Mouse (Mus musculus) midbrain, embryonic 16.5 days (tissue): ENCODE measurements around the gene Rcan3. TPM values are rescaled to one million over a fixed set of nuclear protein-coding genes. Genes with fewer than 3 reads are reported as not detected.

ENCODE experiments used
- ATAC-seq: fragments of 200-750 bp; cut with Nextera tagmentation; 2 replicates; pipeline ENCODE4 v1.8.0; 2017; ENCODE audit warnings: moderate TSS enrichment
- H3K27ac ChIP-seq: fragments of 300-500 bp; sonication (generic); 2 replicates; pipeline ENCODE4 v1.5.1; 2014; ENCODE audit warnings: mild to moderate bottlenecking, low read length, mixed read lengths
- H3K27me3 ChIP-seq: fragments of 300-500 bp; sonication (generic); 2 replicates; pipeline ENCODE4 v1.6.1; 2014; ENCODE audit warnings: low read depth, low read length, mixed read lengths; ENCODE audit not compliant: control insufficient read depth, insufficient read depth
- H3K36me3 ChIP-seq: fragments of 300-500 bp; sonication (generic); 2 replicates; pipeline ENCODE4 v1.6.1; 2014; ENCODE audit warnings: mild to moderate bottlenecking, low read length, moderate library complexity, mixed read lengths; ENCODE audit not compliant: control insufficient read depth, insufficient read depth
- H3K4me1 ChIP-seq: fragments of 300-500 bp; sonication (generic); 2 replicates; pipeline ENCODE4 v1.6.1; 2014; ENCODE audit warnings: mild to moderate bottlenecking, low read length, mixed read lengths; ENCODE audit not compliant: control insufficient read depth, insufficient read depth
- H3K4me2 ChIP-seq: fragments of 300-500 bp; sonication (generic); 2 replicates; pipeline ENCODE4 v1.6.1; 2014; ENCODE audit warnings: mild to moderate bottlenecking, low read length, mixed read lengths
- H3K4me3 ChIP-seq: fragments of 300-500 bp; sonication (generic); 2 replicates; pipeline ENCODE4 v1.5.1; 2014; ENCODE audit warnings: low read depth, mild to moderate bottlenecking, low read length, moderate library complexity, mixed read lengths
- H3K9ac ChIP-seq: fragments of 300-500 bp; sonication (generic); 2 replicates; pipeline ENCODE4 v1.6.1; 2014; ENCODE audit warnings: low read depth, low read length, mixed read lengths
- H3K9me3 ChIP-seq: fragments of 300-500 bp; sonication (generic); replicated peaks from 2 replicates; pipeline ENCODE4 v1.6.1; 2014; ENCODE audit warnings: mild to moderate bottlenecking, low read length, mixed read lengths; ENCODE audit not compliant: control insufficient read depth, poor library complexity, severe bottlenecking
- WGBS: fragments of 180-500 bp; shearing (Covaris S2); extraction: QIAGEN DNeasy Blood & Tissue Kit; methylation state at CpG from one replicate; pipeline ENCODE4 v1.1.7; 2014; 5-methylcytosine and 5-hydroxymethylcytosine counted together
- polyA plus RNA-seq: library from polyadenylated mRNA; unstranded; fragments of >200 nt; fragmentation: Nextera tagmentation; extraction: Ambion mirVana; gene quantifications from 2 replicates; pipeline ENCODE4 v1.2.1, GENCODE M21; 2015

Gene Rcan3
- polyA plus RNA-seq, 1 experiment from 2014 or later = 59.1 TPM

GRCm38 (mm10) chr4:135439904-135440522 is 6.4 kb upstream of the Rcan3 start:
- 64% methylated on average over 9 of the region's 9 CpGs for WGBS
- H3K27me3 ChIP-seq = no peaks in the 10 kb centered on the region

DNA sequence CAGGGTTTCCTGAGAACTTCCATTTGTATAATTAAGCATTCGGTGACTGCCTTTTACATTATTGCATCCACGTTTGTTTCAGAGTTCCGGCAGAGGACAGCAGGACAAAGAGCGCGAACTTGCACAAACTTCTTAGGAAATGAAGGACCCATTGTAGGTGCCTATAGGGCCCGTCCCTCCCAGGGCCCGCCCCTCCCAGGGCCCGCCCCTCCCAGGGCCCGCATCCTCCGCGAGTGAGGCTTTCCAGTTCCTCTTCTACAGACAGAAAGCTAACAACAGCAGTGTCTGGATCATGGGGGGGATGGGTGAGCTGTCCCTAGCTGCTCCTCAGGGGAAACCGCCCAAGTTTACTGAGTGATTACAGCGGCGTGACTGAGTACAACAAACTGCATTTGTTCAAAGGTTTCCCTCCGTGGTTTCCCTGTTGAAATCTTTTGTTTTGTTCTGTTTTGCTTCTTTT is 5.6 kb upstream of the Rcan3 start:
- Histone ChIP-seq H3K36me3 (no peaks in the 10 kb centered on the region), H3K9ac (no peak overlapping the region)
- WGBS = 4% methylated on average over 15 of the region's 15 CpGs

More at GRCm38 (mm10) chr4:135439904-135440522, 6.4 kb upstream of the Rcan3 start:
- H3K9ac ChIP-seq = no peak overlapping the region
- H3K4me2 ChIP-seq = no peak overlapping the region
- no peaks in the 10 kb centered on the region for H3K36me3 ChIP-seq
- no peaks in the 10 kb centered on the region for H3K9me3 ChIP-seq
- H3K4me1 ChIP-seq = no peaks in the 10 kb centered on the region
- ATAC-seq = no peak
- H3K4me3 ChIP-seq = no peak overlapping the region
- H3K27ac ChIP-seq = no peak overlapping the region

GRCm38 (mm10) chr4:135437924-135438323 is 4.3 kb upstream of the Rcan3 start:
- Histone ChIP-seq H3K36me3 (no peaks in the 10 kb centered on the region), H3K4me3 (no peak overlapping the region), H3K4me1 (peaks cover 7% of the 10 kb centered on the region; the same call in 1 of the 2 replicates), H3K4me2 (no peak overlapping the region), H3K9ac (no peak overlapping the region), H3K27ac (no peak overlapping the region), H3K27me3 (no peaks in the 10 kb centered on the region), H3K9me3 (no peaks in the 10 kb centered on the region)
- no peak for ATAC-seq

More for the DNA sequence above, 5.6 kb upstream of the Rcan3 start:
- 0 out of 2 replicates have a peak overlapping the region, but pooled peaks have one; percentile 21 for H3K4me2 ChIP-seq
- H3K27ac ChIP-seq = no peak overlapping the region
- no peaks in the 10 kb centered on the region for H3K9me3 ChIP-seq
- ATAC-seq = no peak
- H3K27me3 ChIP-seq = no peaks in the 10 kb centered on the region
- peaks cover 6% of the 10 kb centered on the region; the same call in 1 of the 2 replicates for H3K4me1 ChIP-seq
- no peak overlapping the region for H3K4me3 ChIP-seq

DNA sequence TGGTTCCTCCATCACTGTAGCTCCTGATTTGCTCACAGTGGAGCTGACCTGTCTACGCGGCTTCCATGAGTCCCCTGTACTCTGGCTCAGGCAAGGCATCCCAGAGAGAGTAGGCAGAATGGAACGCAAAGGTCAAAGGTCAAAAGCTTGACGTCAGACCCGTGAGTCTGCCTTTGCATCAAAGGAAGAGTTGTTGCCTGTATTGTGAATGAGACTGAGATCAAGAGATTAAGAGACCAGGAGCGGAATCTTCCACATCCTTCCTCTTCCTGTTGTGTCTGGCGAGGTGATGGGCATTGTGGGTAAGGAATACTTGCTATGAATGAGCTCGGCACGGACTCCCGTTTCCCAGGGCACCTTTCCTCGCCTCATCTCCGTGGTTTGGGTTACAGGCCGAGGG is 2.6 kb upstream of the Rcan3 start:
- H3K4me2 ChIP-seq = no peak overlapping the region
- 56% methylated on average over 13 of the region's 13 CpGs for WGBS
- no peaks in the 10 kb centered on the region for H3K27me3 ChIP-seq
- ATAC-seq = no peak
- no peaks in the 10 kb centered on the region for H3K36me3 ChIP-seq
- H3K4me3 ChIP-seq = no peak overlapping the region
- no peaks in the 10 kb centered on the region for H3K9me3 ChIP-seq
- peaks cover 15% of the 10 kb centered on the region; the same call in 1 of the 2 replicates for H3K4me1 ChIP-seq
- H3K27ac ChIP-seq = no peak overlapping the region
- H3K9ac ChIP-seq = no peak overlapping the region

GRCm38 (mm10) chr4:135434395-135434789 is 739 bp upstream of the Rcan3 start:
- ATAC-seq = peak; percentile 59
- no peaks in the 10 kb centered on the region for H3K27me3 ChIP-seq
- no peaks in the 10 kb centered on the region for H3K9me3 ChIP-seq
- H3K27ac ChIP-seq = peak overlapping the region; percentile 81
- H3K9ac ChIP-seq = peak overlapping the region; percentile 86
- 20% methylated on average over 11 of the region's 11 CpGs for WGBS
- H3K4me1 ChIP-seq = peaks cover 15% of the 10 kb centered on the region; the same call in 1 of the 2 replicates
- H3K4me3 ChIP-seq = peak overlapping the region; percentile 73
- no peaks in the 10 kb centered on the region for H3K36me3 ChIP-seq
- H3K4me2 ChIP-seq = peak overlapping the region; percentile 78

DNA sequence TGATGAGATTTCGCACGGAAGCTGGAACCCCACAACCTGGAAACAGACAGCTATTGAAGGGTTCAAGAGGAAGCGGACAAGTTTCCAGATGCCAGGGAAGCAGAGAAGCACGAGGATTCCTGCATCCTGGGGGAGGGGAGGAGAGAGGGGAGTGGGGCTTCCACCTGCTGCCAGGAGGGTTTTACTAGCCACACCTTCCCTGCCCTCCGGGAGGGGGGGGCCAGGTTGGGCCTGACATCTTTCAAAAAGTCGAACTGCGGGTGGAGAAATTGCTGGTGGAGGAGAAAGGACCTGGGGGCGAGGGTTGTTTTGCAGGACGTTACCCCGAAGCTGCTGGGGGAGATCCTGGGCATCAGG is 589 bp downstream of the Rcan3 start:
- Histone ChIP-seq H3K4me1 (peaks cover 15% of the 10 kb centered on the region; the same call in 1 of the 2 replicates), H3K9me3 (no peaks in the 10 kb centered on the region), H3K36me3 (no peaks in the 10 kb centered on the region), H3K9ac (peak overlapping the region; percentile 86), H3K27me3 (no peaks in the 10 kb centered on the region), H3K27ac (peak overlapping the region; percentile 78), H3K4me3 (peak overlapping the region; percentile 73), H3K4me2 (peak overlapping the region; percentile 78)
- 4% methylated on average over 10 of the region's 10 CpGs for WGBS
- peak; percentile 9; the same call in 1 of the 2 replicates for ATAC-seq

DNA sequence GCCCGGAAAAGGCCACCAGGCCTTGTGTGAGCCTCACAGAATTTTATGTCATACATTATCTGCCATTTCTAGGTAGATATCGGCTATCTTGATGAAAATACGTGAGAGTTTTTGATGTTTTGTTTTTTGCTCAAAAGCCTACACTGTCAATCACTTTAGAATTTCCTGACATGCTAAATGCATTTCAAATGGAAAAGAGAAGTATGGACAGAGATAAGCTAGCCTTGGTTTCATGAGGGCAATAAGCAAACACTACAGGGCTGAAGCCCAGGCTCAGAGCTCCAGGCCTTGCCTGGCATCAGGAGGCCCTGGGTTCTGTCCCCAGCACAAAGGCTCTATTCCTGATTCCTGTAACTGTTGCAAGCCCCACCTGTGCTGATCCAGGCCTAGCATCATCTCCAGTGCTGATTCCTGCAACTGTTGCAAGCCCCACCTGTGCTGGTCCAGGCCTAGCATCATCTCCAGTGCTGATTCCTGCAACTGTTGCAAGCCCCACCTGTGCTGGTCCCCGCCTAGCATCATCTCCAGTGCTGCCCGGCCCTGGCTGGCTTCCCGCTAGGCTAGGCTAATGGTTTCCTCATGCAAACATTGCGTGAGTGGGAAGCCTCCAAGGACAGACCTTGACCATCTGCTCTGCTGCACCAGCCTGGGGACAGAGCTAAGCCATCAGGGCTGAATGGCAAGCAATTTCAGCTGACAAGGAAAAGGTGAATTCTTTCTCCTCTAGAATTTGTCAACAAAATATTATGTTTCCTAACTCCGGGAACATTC is 3.5 kb downstream of the Rcan3 start:
- 81% methylated on average over 8 of the region's 8 CpGs for whole genome bisulfite sequencing
- Histone ChIP-seq H3K36me3 (0 out of 2 replicates have a peak, but pooled peaks cover under 1% of the 10 kb centered on the region), H3K9ac (no peak overlapping the region), H3K4me1 (peaks cover 15% of the 10 kb centered on the region; the same call in 1 of the 2 replicates), H3K4me3 (no peak overlapping the region), H3K27me3 (no peaks in the 10 kb centered on the region), H3K4me2 (no peak overlapping the region), H3K9me3 (no peaks in the 10 kb centered on the region), H3K27ac (no peak overlapping the region)
- ATAC-seq = no peak

- no peak overlapping the region for H3K27ac ChIP-seq
Observed at GRCm38 (mm10) chr4:135429383-135429782, 4.3 kb downstream of the Rcan3 start.

DNA sequence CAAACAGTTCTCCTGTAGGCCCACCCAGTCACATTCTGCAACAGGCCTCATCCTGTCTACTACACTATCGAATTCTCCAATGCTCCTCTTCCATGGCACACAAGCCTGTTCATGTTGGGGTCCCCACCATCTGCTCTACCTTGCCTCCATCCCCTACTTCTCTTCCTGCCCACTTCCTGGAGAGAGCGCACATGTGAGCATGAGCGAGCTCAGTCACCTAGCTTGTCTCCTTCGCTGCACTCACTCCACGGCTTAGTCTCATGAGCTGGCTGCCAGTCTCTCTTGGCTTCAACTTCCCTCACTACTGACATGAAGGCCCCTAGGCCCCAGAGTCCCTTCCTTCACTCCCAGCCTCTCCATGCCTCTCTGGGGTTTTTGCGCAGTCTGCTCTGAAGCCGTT is 7.1 kb downstream of the Rcan3 start:
- H3K4me3 ChIP-seq = no peak overlapping the region
- no peak overlapping the region for H3K9ac ChIP-seq
- 95% methylated on average over 7 of the region's 7 CpGs for WGBS
- ATAC-seq = no peak
- no peaks in the 10 kb centered on the region for H3K27me3 ChIP-seq
- peaks cover 3% of the 10 kb centered on the region; the same call in 1 of the 2 replicates for H3K36me3 ChIP-seq
- H3K9me3 ChIP-seq = no peaks in the 10 kb centered on the region
- H3K27ac ChIP-seq = no peak overlapping the region
- no peaks in the 10 kb centered on the region for H3K4me1 ChIP-seq
- H3K4me2 ChIP-seq = no peak overlapping the region

More at GRCm38 (mm10) chr4:135429383-135429782, 4.3 kb downstream of the Rcan3 start:
- Histone ChIP-seq H3K9me3 (no peaks in the 10 kb centered on the region), H3K27me3 (no peaks in the 10 kb centered on the region), H3K4me1 (peaks cover 9% of the 10 kb centered on the region; the same call in 1 of the 2 replicates), H3K36me3 (0 out of 2 replicates have a peak, but pooled peaks cover 3% of the 10 kb centered on the region), H3K4me2 (no peak overlapping the region), H3K4me3 (no peak overlapping the region), H3K9ac (no peak overlapping the region)
- ATAC-seq = no peak
- WGBS = 89% methylated on average over 4 of the region's 4 CpGs
